Mouse (Mus musculus): ENCODE data around the gene Acot3.
"Not testable (repeated sequence)": the region's sequence is repeated elsewhere in the genome, so short reads cannot be mapped to it uniquely, and the experiment has no call there.

Gene Acot3

DNA sequence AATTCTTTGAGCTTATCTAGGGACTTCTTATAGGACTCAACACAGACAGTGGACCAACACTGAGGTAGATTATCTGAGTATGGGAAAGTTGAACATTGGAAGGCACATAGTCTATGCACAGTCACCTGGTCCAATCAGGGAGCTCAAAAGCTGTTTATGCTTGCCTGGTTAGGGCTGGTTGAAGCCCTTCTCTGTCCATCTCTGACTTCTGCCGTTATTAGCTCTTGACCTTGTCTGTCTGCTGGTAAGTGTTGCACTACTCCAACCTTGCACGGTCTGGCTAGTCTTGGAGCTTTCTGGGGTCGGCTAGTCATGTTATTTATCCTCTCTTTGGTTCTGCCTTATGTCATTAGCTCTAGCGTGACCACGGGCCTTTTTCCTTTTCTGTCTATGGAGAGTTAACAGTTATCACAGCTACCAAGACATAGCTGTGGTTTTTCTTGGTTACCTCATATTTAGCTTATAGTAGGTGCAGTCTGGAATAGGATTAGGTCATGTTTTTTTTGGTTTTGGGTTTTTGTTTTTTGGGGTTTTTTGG, at the start of gene Acot3:
Acot3 (plus strand) TSS at position 208 of the 538 bp plus-strand sequence.
- DNase-seq (ENCODE audit: low read depth) = no peak

- no peak for DNase-seq (ENCODE audit: low read depth)
Measured at GRCm38 (mm10) chr12:84003866-84004265, 48.1 kb upstream of the Acot3 start.

DNA sequence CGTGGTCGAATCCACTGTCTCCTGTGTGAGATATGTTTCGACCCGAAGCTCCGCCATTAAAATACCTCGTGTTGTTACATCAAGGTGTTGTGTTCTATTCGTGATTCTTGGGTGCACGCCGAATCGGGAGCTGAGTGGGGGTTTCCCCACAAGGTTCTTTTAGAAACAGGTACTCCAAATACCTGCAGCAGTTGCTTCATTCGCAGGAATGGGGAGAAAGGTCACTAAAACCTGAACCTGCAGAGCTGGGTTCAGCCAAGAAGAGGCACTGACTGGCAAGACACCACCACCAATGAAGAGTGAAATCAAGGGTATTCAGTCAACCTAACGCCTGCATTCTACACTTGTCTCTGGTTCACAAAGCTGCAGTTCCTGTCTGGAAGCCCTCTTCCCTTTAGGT, 43.7 kb upstream of the Acot3 start:
- no peak for DNase-seq (ENCODE audit: low read depth)

- no peak for DNase-seq (ENCODE audit: low read depth)
Measured at GRCm38 (mm10) chr12:84008729-84009128, 43.2 kb upstream of the Acot3 start.

DNA sequence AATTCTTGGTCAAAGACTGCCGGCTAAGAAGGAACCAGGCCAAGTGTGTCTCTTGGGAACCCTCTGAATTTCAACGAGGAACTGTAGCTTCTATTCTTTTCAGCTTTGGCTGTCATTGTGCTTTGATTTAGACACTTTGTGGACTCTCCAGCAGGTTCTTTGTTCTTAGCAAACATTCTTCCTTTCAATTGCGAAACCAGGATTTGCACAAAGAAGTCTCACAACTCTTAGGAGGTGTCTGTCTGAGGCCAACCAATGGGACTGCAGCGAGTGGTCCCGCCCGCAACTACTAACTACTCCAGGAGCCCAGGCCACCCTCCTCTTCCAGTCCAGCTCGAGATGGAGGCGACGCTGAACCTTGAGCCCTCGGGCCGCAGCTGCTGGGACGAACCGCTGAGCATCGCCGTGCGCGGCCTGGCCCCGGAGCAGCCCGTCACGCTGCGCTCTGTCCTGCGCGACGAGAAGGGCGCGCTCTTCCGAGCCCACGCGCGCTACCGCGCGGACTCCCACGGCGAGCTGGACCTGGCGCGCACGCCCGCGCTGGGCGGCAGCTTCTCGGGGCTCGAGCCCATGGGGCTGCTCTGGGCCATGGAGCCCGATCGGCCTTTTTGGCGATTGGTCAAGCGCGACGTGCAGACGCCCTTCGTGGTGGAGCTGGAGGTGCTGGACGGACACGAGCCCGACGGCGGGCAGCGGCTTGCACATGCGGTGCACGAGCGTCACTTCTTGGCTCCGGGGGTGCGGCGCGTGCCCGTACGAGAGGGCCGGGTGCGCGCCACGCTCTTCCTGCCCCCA, 42.6 kb upstream of the Acot3 start, which contains the start of gene Acot1:
Acot1 (plus strand) TSS at position 320 of the 795 bp plus-strand sequence.
- DNase-seq (ENCODE audit: low read depth) = peak; percentile 24

DNA sequence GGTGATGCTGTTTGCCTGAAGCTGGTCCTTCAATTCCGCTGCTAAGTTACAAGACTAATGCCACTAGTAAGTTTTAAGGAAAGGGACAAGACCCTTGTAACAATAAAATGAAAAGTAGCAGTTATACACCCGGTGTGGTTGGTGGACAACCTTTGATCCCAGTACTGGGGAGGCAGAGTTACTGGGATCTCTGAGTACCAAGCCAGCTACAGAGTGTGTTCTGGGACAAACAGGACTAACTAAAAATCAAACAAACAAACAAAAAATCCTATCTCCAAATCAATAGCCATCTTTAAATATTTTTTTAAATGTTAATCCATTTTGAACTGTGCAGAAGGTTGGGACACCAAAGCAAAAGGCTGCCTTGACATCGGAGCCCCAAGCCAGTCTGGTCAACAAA, 41.7 kb upstream of the Acot3 start:
- DNase-seq (ENCODE audit: low read depth) = no peak

DNA sequence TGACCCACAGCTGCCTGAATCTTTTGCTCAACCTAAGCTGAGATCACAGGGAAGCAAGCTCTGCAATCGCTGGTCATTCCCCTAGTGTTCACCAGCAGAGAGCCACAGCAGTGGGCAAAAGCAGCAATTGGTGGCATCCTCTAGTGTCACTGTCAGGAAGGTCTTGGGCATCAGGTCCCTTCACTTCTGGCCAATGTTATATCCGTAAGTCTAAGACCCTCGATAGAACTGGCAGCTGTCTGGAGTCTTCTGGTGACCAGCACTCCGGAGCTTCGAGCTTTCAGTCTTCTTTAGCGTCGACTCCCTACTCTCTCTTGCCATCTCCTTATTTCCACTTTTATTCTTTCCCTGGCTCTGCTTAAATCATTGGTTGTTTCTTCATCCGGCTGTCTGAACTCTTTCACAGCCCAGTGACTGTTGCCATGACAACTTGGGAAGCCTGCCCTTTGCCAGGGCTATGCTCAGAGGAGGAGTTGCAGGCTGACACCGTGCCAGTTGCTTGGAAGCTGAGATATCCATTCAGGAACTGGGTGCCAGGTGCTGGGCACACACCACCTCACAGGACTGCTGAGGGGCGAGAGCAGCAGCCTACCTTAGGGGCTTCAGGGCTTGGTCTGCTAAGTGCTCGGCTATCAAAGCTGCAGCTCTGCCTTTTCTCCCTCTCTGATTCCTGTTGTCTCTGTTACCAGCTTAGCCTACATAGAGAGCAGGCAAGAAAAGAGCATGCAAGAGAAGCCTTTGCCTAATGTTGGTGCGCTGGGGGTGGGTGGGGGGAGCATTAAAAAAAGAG, 40.5 kb upstream of the Acot3 start:
- DNase-seq (ENCODE audit: low read depth) = no peak

DNA sequence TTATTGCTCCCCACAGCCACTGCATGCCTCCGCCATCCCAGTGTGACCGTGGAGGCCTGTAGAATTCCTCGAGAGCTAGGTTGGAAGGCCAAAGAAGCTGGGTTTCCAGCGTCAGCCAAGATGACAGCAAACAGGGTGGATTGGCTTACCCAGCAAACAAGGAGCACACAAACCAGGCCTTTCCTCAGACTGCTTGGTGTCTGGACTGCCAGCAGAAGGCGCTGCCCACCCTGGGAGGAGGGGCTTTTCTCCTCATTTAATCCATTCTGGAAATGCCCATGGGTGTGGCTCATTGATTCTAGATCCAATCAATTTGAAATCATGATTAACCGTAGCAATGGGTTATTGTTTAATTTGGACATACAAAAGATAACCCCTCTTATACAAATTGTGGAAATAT, 38.8 kb upstream of the Acot3 start:
- no peak for DNase-seq (ENCODE audit: low read depth)

- DNase-seq (ENCODE audit: low read depth) = no peak
Measured at GRCm38 (mm10) chr12:84013701-84014100, 38.2 kb upstream of the Acot3 start.

DNA sequence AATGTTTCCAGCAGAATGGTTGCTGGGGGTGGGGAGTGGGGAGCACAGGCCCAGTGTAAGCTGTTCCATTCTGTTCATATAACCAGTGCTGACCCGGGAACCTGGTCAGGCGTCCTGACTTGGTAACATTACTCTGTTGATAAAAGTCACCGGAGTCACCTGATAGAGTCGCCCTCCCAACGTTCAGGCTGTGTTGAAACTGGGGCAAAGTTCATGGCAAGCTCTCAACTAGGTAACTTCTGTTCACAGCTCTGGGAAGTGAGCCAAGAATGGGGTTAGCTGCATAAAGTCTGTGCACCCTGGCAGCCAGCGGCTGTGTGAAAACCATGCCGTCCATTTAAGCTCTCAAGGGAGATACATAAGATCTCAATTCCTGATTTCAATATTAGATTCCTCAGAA, 31.4 kb upstream of the Acot3 start:
- not testable (repeated sequence) for DNase-seq (ENCODE audit: low read depth)

DNA sequence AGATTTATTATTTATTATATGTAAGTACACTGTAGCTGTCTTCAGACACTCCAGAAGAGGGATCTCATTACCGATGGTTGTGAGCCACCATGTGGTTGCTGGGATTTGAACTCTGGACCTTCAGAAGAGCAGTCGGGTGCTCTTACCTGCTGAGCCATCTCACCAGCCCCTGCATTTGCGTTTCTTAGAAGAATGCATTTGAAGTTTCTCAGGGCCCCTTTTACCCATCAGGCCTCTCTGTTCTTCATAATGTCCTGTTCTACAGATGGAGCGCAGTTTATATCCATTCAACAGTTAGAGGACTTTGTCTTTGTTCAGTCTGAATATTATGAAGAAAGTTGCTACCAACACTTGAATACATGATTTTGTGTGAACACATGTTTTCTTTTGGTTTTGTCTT, 29.7 kb upstream of the Acot3 start:
- DNase-seq (ENCODE audit: low read depth) = not testable (repeated sequence)

GRCm38 (mm10) chr12:84023052-84023745, 28.7 kb upstream of the Acot3 start:
- no peak for DNase-seq (ENCODE audit: low read depth)

DNA sequence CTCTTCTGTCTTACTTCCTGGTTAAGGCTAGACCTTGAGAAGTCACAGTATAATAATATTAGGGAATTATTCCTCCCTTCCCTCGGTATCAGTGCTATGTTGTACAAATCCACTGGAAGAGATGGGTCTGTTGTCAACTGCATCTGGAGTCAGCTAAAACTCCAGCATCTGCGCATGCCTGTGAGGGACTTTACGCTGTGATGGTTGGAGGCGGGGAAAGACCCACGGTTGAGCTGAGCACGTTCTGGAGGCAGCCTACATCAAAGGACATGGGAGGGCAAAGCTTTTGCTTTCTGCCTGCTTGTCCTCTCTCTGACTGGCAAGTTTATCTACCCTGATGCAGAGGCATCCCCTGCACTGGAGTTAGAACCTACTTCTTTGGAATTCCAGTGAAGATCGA, 26.1 kb upstream of the Acot3 start:
- DNase-seq (ENCODE audit: low read depth) = no peak

GRCm38 (mm10) chr12:84028328-84028727, 23.6 kb upstream of the Acot3 start:
- not testable (repeated sequence) for DNase-seq (ENCODE audit: low read depth)

GRCm38 (mm10) chr12:84029043-84029442, 22.9 kb upstream of the Acot3 start:
- not testable (repeated sequence) for DNase-seq (ENCODE audit: low read depth)

DNA sequence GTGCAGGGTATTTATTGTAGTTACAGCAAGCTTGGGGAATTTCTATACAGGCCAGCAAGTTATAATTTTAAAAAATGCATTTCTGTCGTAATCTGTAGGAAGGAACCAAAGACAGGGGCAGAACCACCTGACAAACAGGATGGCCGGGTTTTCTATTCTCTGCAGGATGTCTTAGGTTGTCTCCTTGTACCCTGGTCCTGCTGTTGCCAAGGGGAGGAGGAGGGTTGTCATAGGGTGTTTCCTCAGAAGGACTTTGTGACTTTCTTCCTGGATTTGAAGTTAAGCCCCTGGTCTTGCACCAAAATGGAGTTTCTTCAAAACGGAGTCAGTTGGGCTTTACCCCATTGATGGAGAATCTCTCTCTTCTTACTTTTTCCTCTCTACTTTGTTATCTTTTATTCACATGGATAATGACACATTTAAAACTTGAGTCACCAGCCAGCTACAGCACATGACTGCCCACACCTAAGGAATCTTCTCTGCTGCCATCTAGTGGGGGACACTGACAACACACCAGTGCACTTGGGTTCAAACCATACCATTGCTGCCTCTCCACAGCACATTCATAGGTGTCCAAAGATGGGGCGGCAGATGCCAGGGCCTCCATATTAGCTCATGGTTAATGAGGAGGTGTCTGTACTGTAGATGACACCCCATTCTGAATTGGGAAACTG, 21.1 kb upstream of the Acot3 start:
- DNase-seq (ENCODE audit: low read depth) = peak; percentile 87

GRCm38 (mm10) chr12:84032854-84033253, 19.1 kb upstream of the Acot3 start:
- DNase-seq (ENCODE audit: low read depth) = no peak

- DNase-seq (ENCODE audit: low read depth) = not testable (repeated sequence)
Measured at GRCm38 (mm10) chr12:84033302-84033701, 18.6 kb upstream of the Acot3 start.

- DNase-seq (ENCODE audit: low read depth) = no peak
Measured at GRCm38 (mm10) chr12:84034108-84034507, 17.8 kb upstream of the Acot3 start.

- DNase-seq (ENCODE audit: low read depth) = not testable (repeated sequence)
Measured at GRCm38 (mm10) chr12:84038241-84038640, 13.7 kb upstream of the Acot3 start, which contains the start of gene Acot4. Gene Acot4, plus strand, starts transcription at chr12:84038379.

DNA sequence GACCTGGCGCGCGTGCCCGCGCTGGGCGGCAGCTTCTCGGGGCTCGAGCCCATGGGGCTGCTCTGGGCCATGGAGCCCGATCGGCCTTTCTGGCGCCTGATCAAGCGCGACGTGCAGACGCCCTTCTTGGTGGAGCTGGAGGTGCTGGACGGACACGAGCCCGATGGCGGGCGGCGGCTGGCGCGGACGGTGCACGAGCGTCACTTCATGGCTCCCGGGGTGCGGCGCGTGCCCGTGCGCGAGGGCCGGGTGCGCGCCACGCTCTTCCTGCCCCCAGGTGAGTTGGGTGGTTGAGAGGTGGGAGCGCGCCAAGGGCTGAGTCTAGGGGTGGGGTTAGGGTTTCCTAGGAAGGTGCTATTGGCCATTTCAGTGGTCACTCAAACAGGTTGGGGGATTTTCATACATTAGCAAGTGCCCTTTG, 13.2 kb upstream of the Acot3 start, which contains the start of gene Gm49366:
Gm49366 (plus strand) TSS at position 245 of the 421 bp plus-strand sequence.
- DNase-seq (ENCODE audit: low read depth) = not testable (repeated sequence)

All from naive thymus-derived CD4-positive, alpha-beta T cell, adult 2 months (primary cell).